Mouse (Mus musculus) limb, embryonic 14.5 days (tissue): ENCODE results near the gene Clmn. TPM values are rescaled to one million over a fixed set of nuclear protein-coding genes. Genes with fewer than 3 reads are reported as not detected.

Source experiments
- ATAC-seq: fragments of 200-750 bp; cut with Nextera tagmentation; 2 replicates; pipeline ENCODE4 v1.8.0; 2017; ENCODE audit warnings: low read depth, moderate number of reproducible peaks, moderate TSS enrichment; ENCODE audit not compliant: low FRiP score
- DNase-seq: peaks from one replicate; pipeline ENCODE4 v3.0.0-alpha.2; 2015; ENCODE audit warnings: low spot score
- H3K27ac ChIP-seq: fragments of 300-500 bp; sonication (generic); replicated peaks from 2 replicates; pipeline ENCODE4 v1.5.1; 2014; ENCODE audit warnings: low read depth, mild to moderate bottlenecking, low read length, moderate library complexity, mixed read lengths
- H3K27me3 ChIP-seq: fragments of 300-500 bp; sonication (generic); 2 replicates; pipeline ENCODE4 v1.6.1; 2014; ENCODE audit warnings: low read length, mixed read lengths; ENCODE audit not compliant: control insufficient read depth, insufficient read depth
- H3K36me3 ChIP-seq: fragments of 300-500 bp; sonication (generic); 2 replicates; pipeline ENCODE4 v1.6.1; 2014; ENCODE audit warnings: mild to moderate bottlenecking, low read length, moderate library complexity, mixed read lengths; ENCODE audit not compliant: control insufficient read depth, insufficient read depth
- H3K4me1 ChIP-seq: fragments of 300-500 bp; sonication (generic); 2 replicates; pipeline ENCODE4 v1.6.1; 2014; ENCODE audit warnings: antibody characterized with exemption, low read length, mixed read lengths; ENCODE audit not compliant: control insufficient read depth, insufficient read depth
- H3K4me2 ChIP-seq: fragments of 300-500 bp; sonication (generic); replicated peaks from 2 replicates; pipeline ENCODE4 v1.6.1; 2014; ENCODE audit warnings: low read depth, mild to moderate bottlenecking, low read length, moderate library complexity; ENCODE audit not compliant: severe bottlenecking
- H3K4me3 ChIP-seq: fragments of 300-500 bp; sonication (generic); replicated peaks from 2 replicates; pipeline ENCODE4 v1.5.1; 2014; ENCODE audit warnings: low read length
- H3K9ac ChIP-seq: fragments of 300-500 bp; sonication (generic); 2 replicates; pipeline ENCODE4 v1.6.1; 2014; ENCODE audit warnings: mild to moderate bottlenecking, low read depth, low read length, moderate library complexity; ENCODE audit not compliant: severe bottlenecking
- H3K9me3 ChIP-seq: fragments of 300-500 bp; sonication (generic); 2 replicates; pipeline ENCODE4 v1.6.1; 2016; ENCODE audit warnings: low read length; ENCODE audit not compliant: control insufficient read depth
- POLR2A ChIP-seq: fragments of 200-500 bp; IDR thresholded peaks from 2 replicates; pipeline ENCODE4 v1.8.0; 2012; ENCODE audit warnings: inconsistent platforms, mild to moderate bottlenecking, moderate library complexity, borderline replicate concordance; ENCODE audit not compliant: insufficient read depth, insufficient read length; ENCODE audit errors: extremely low read depth
- WGBS: fragments of 180-500 bp; shearing (Covaris S2); extraction: QIAGEN DNeasy Blood & Tissue Kit; methylation state at CpG from one replicate; pipeline ENCODE4 v1.1.7; 2014; 5-methylcytosine and 5-hydroxymethylcytosine counted together
- polyA plus RNA-seq, 2 experiments: library from polyadenylated mRNA; depleted of rRNA in 1 of 2; stranded (reverse) in 1 of 2; unstranded in 1 of 2; fragments of >200 nt; fragmentation: Nextera tagmentation in 1 of 2; extraction: Ambion mirVana in 1 of 2; gene quantifications; 2 replicates each; pipeline versions ENCODE4 v1.2.1 to v1.2.3; 2012 to 2014

Gene Clmn
- polyA plus RNA-seq, 2 experiments: 2.9 to 8.1 TPM

- Histone ChIP-seq H3K36me3 (no peaks in the 10 kb centered on the region), H3K4me3 (no peak overlapping the region), H3K27ac (no peak overlapping the region), H3K4me1 (no peaks in the 10 kb centered on the region), H3K4me2 (no peak overlapping the region), H3K9ac (no peak overlapping the region), H3K9me3 (no peaks in the 10 kb centered on the region), H3K27me3 (no peaks in the 10 kb centered on the region)
- ATAC-seq (no peak), DNase-seq (no peak)
- 61% methylated on average over 10 of the region's 10 CpGs for WGBS
- no peak for TF ChIP-seq POLR2A
Observed at GRCm38 (mm10) chr12:104879577-104879989, 14.7 kb upstream of the Clmn start.

- Histone ChIP-seq H3K4me3 (no peak overlapping the region), H3K27ac (no peak overlapping the region), H3K9me3 (no peaks in the 10 kb centered on the region), H3K27me3 (no peaks in the 10 kb centered on the region), H3K36me3 (no peaks in the 10 kb centered on the region), H3K4me2 (no peak overlapping the region), H3K9ac (no peak overlapping the region), H3K4me1 (no peaks in the 10 kb centered on the region)
- 59% methylated on average over 3 of the region's 3 CpGs for WGBS
- no peak for TF ChIP-seq POLR2A
- DNase-seq (no peak), ATAC-seq (no peak)
Observed at GRCm38 (mm10) chr12:104876053-104876452, 11.2 kb upstream of the Clmn start.

GRCm38 (mm10) chr12:104871987-104872386 is 7.1 kb upstream of the Clmn start:
- no peaks in the 10 kb centered on the region for H3K9me3 ChIP-seq
- WGBS: 82% methylated on average over 6 of the region's 6 CpGs
- H3K27me3 ChIP-seq: no peaks in the 10 kb centered on the region
- no peaks in the 10 kb centered on the region for H3K36me3 ChIP-seq
- ATAC-seq (no peak), DNase-seq (no peak)
- no peak overlapping the region for H3K9ac ChIP-seq
- no peak for TF ChIP-seq POLR2A
- H3K4me1 ChIP-seq: no peaks in the 10 kb centered on the region
- H3K4me3 ChIP-seq: no peak overlapping the region
- H3K27ac ChIP-seq: no peak overlapping the region
- no peak overlapping the region for H3K4me2 ChIP-seq

- Histone ChIP-seq H3K27me3 (no peaks in the 10 kb centered on the region), H3K36me3 (no peaks in the 10 kb centered on the region), H3K4me2 (no peak overlapping the region), H3K4me3 (no peak overlapping the region), H3K4me1 (no peaks in the 10 kb centered on the region), H3K9me3 (no peaks in the 10 kb centered on the region), H3K9ac (no peak overlapping the region), H3K27ac (no peak overlapping the region)
- 87% methylated on average over 3 of the region's 3 CpGs for WGBS
- DNase-seq (no peak), ATAC-seq (no peak)
- TF ChIP-seq POLR2A: no peak
Observed at GRCm38 (mm10) chr12:104869737-104870136, 4.9 kb upstream of the Clmn start.

GRCm38 (mm10) chr12:104868430-104868829 is 3.6 kb upstream of the Clmn start:
- ATAC-seq (no peak), DNase-seq (no peak)
- no peaks in the 10 kb centered on the region for H3K27me3 ChIP-seq
- WGBS: 86% methylated on average over 3 of the region's 3 CpGs
- H3K4me1 ChIP-seq: no peaks in the 10 kb centered on the region
- no peak overlapping the region for H3K9ac ChIP-seq
- H3K4me3 ChIP-seq: no peak overlapping the region
- H3K9me3 ChIP-seq: no peaks in the 10 kb centered on the region
- H3K4me2 ChIP-seq: no peak overlapping the region
- no peaks in the 10 kb centered on the region for H3K36me3 ChIP-seq
- no peak overlapping the region for H3K27ac ChIP-seq
- TF ChIP-seq POLR2A: no peak

GRCm38 (mm10) chr12:104867851-104868250 is 3.0 kb upstream of the Clmn start:
- H3K27me3 ChIP-seq: no peaks in the 10 kb centered on the region
- TF ChIP-seq POLR2A: no peak
- no peaks in the 10 kb centered on the region for H3K36me3 ChIP-seq
- WGBS: 78% methylated on average over 6 of the region's 6 CpGs
- no peak overlapping the region for H3K4me2 ChIP-seq
- no peak overlapping the region for H3K4me3 ChIP-seq
- H3K27ac ChIP-seq: no peak overlapping the region
- no peak for DNase-seq
- no peaks in the 10 kb centered on the region for H3K9me3 ChIP-seq
- no peaks in the 10 kb centered on the region for H3K4me1 ChIP-seq
- no peak for ATAC-seq
- H3K9ac ChIP-seq: no peak overlapping the region
